Mouse (Mus musculus): ENCODE results near the gene Syt1. TPM values are rescaled to one million over a fixed set of nuclear protein-coding genes. Genes with fewer than 3 reads are reported as not detected.

Syt1 gene
- polyA plus RNA-seq (2016; fragmentation: Nextera tagmentation; extraction: Ambion mirVana), result 0.28 and 0.29 TPM in 2 replicates

DNA sequence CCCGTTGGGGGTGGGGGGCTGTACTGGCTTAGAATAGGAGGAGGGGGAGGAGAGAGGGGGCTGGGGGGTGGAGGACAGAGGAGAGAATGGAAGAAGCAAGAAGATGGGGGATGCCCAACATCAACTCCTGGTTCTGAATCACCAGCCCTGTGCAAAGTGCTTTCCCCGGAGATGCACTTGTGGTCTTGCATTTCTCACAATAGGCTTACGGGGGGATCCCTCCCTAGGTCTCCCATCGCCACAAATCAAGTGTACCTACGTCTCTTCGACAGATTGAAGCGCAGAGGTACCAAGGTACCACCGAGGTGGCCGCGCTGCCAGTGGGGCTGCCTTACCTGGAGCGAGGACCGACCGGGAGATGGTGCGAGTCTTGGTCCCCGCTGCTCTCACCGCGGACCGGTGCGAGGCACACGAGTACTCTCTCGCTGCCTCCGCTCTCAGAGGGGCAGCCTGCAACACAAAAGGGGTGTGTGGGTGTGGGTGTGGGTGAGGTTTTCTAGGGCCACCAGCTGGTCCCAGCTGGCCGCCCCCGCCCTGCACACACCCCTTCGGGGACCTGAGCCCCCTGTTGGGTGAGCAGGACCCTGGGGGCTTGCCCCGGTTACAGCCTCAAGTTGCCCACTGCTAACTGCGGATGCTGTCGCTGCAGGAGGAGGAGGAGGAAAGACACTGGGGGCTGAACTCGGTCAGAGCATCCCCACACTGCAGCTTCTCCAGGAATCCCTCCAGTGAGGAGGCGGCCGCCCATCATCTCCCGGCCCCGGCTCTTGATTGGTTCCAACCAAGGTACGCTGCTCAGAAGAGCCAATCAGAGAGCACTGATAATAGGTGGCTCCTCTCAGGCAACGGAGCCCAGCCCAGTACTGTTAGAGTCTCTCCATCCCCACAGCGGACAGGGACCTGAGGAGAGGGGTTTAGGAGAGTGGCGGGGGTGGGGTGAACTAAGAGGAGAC is at the start of gene Syt1:
TSS of gene Syt1 (minus strand) at position 742 of the 953 bp plus-strand sequence.
- H3K27ac ChIP-seq, result no peak within 1 kb of the TSS
- 3% methylated on average over 37 of the region's 37 CpGs for WGBS (ENCODE audit: insufficient replicate concordance)
- peak within 1 kb of the TSS; percentile 47 for H3K4me2 ChIP-seq
- H3K9me3 ChIP-seq (replicated peaks), result no peaks in the 10 kb centered on the region
- no peaks in the 10 kb centered on the region for H3K36me3 ChIP-seq
- H3K9ac ChIP-seq, result no peak within 1 kb of the TSS
- peak; percentile 57; the same call in 1 of the 2 replicates for ATAC-seq
- peak within 1 kb of the TSS; percentile 35 for H3K4me3 ChIP-seq
- peaks cover 28% of the 10 kb centered on the region for H3K27me3 ChIP-seq (replicated peaks)
- peaks cover 4% of the 10 kb centered on the region; the same call in 1 of the 2 replicates for H3K4me1 ChIP-seq

GRCm38 (mm10) chr10:109056500-109056899 is 45.7 kb upstream of the Syt1 start:
- no peaks in the 10 kb centered on the region for H3K36me3 ChIP-seq
- no peaks in the 10 kb centered on the region for H3K4me1 ChIP-seq
- ATAC-seq, result no peak
- 72% methylated on average over 6 of the region's 6 CpGs for WGBS (ENCODE audit: insufficient replicate concordance)
- H3K9me3 ChIP-seq (replicated peaks), result no peaks in the 10 kb centered on the region
- no peak overlapping the region for H3K9ac ChIP-seq
- H3K4me3 ChIP-seq, result no peak overlapping the region
- no peak overlapping the region for H3K27ac ChIP-seq
- no peak overlapping the region for H3K4me2 ChIP-seq
- H3K27me3 ChIP-seq (replicated peaks), result no peaks in the 10 kb centered on the region

DNA sequence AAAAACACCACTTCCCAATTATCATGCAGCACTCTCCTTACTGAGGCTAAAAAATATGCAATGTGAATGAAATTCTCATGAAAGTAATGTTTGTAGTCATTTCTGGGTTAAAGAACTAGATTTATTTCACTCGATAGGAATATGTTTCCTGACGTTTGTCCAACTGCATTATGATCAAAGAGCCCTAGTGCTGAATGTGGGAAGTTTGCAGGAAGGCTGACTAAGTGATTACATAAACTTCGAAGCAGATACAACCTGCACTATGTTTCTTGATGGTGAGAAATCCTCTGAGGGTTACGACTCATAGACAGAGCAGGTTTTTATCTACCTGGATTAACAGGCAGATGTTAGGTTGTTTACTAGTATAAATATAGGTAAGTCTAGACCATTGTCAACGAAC is 36.8 kb upstream of the Syt1 start:
- Histone ChIP-seq H3K4me1 (no peaks in the 10 kb centered on the region), H3K27ac (no peak overlapping the region), H3K4me2 (no peak overlapping the region), H3K4me3 (no peak overlapping the region), H3K9ac (no peak overlapping the region), H3K36me3 (no peaks in the 10 kb centered on the region), H3K27me3 (replicated peaks) (no peaks in the 10 kb centered on the region), H3K9me3 (replicated peaks) (no peaks in the 10 kb centered on the region)
- 60% methylated on average over 5 of the region's 5 CpGs for WGBS (ENCODE audit: insufficient replicate concordance)
- ATAC-seq, result no peak

- ATAC-seq, result no peak
- no peaks in the 10 kb centered on the region for H3K27me3 ChIP-seq (replicated peaks)
- H3K4me3 ChIP-seq, result no peak overlapping the region
- no peaks in the 10 kb centered on the region for H3K4me1 ChIP-seq
- 64% methylated on average over 2 of the region's 2 CpGs for WGBS (ENCODE audit: insufficient replicate concordance)
- H3K4me2 ChIP-seq, result no peak overlapping the region
- H3K9me3 ChIP-seq (replicated peaks), result no peaks in the 10 kb centered on the region
- no peaks in the 10 kb centered on the region for H3K36me3 ChIP-seq
- H3K9ac ChIP-seq, result no peak overlapping the region
- H3K27ac ChIP-seq, result no peak overlapping the region
Observed at GRCm38 (mm10) chr10:109046988-109047387, 36.2 kb upstream of the Syt1 start.

- H3K36me3 ChIP-seq, result no peaks in the 10 kb centered on the region
- peaks cover 4% of the 10 kb centered on the region; the same call in 1 of the 2 replicates for H3K4me1 ChIP-seq
- H3K27me3 ChIP-seq (replicated peaks), result peaks cover 28% of the 10 kb centered on the region
- no peak overlapping the region for H3K9ac ChIP-seq
- ATAC-seq, result no peak
- peak overlapping the region; percentile 35 for H3K4me3 ChIP-seq
- H3K4me2 ChIP-seq, result peak overlapping the region; percentile 47
- WGBS (ENCODE audit: insufficient replicate concordance), result 3% methylated on average over 29 of the region's 29 CpGs
- no peak overlapping the region for H3K27ac ChIP-seq
- H3K9me3 ChIP-seq (replicated peaks), result no peaks in the 10 kb centered on the region
Observed at GRCm38 (mm10) chr10:109011226-109012165, 714 bp upstream of the Syt1 start.

GRCm38 (mm10) chr10:109009831-109010230 is 951 bp downstream of the Syt1 start:
- peaks cover 4% of the 10 kb centered on the region; the same call in 1 of the 2 replicates for H3K4me1 ChIP-seq
- H3K27ac ChIP-seq, result no peak overlapping the region
- no peaks in the 10 kb centered on the region for H3K9me3 ChIP-seq (replicated peaks)
- no peak for ATAC-seq
- WGBS (ENCODE audit: insufficient replicate concordance), result 9% methylated on average over 1 of the region's 1 CpGs
- H3K4me2 ChIP-seq, result no peak overlapping the region
- no peak overlapping the region for H3K4me3 ChIP-seq
- no peaks in the 10 kb centered on the region for H3K36me3 ChIP-seq
- H3K27me3 ChIP-seq (replicated peaks), result peaks cover 28% of the 10 kb centered on the region
- H3K9ac ChIP-seq, result no peak overlapping the region

GRCm38 (mm10) chr10:109008456-109008855 is 2.3 kb downstream of the Syt1 start:
- Histone ChIP-seq H3K9ac (no peak overlapping the region), H3K36me3 (no peaks in the 10 kb centered on the region), H3K27me3 (replicated peaks) (peaks cover 28% of the 10 kb centered on the region), H3K4me3 (no peak overlapping the region), H3K9me3 (replicated peaks) (no peaks in the 10 kb centered on the region), H3K4me2 (no peak overlapping the region), H3K4me1 (peaks cover 4% of the 10 kb centered on the region; the same call in 1 of the 2 replicates), H3K27ac (no peak overlapping the region)
- ATAC-seq, result no peak
- 84% methylated on average over 13 of the region's 13 CpGs for WGBS (ENCODE audit: insufficient replicate concordance)

DNA sequence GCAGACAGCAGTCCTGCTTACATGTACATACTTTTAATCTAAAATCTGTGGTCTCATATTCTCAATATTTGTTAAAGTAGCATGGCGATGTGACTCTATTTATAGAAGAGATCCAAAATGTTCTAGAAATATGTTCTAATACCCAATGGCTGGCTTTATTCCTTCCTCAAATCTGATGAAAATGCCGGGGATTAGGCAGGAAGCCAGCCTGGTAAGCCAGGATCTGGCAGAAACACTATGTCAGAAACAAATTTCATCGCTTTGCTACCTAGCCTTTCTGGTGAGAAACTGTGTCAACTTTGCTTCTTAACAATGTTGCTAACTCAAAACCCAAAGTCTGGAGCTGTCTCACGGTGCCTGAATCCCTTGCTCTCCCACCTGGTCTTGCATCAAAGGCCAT is 7.3 kb downstream of the Syt1 start:
- no peak overlapping the region for H3K9ac ChIP-seq
- 0 out of 2 replicates have a peak, but pooled peaks cover under 1% of the 10 kb centered on the region for H3K9me3 ChIP-seq (replicated peaks)
- H3K36me3 ChIP-seq, result no peaks in the 10 kb centered on the region
- H3K4me2 ChIP-seq, result no peak overlapping the region
- ATAC-seq, result no peak
- H3K27me3 ChIP-seq (replicated peaks), result no peaks in the 10 kb centered on the region
- H3K27ac ChIP-seq, result no peak overlapping the region
- no peak overlapping the region for H3K4me3 ChIP-seq
- H3K4me1 ChIP-seq, result no peaks in the 10 kb centered on the region
- WGBS (ENCODE audit: insufficient replicate concordance), result 70% methylated on average over 4 of the region's 4 CpGs

- Histone ChIP-seq H3K4me3 (no peak overlapping the region), H3K9me3 (replicated peaks) (no peaks in the 10 kb centered on the region), H3K36me3 (no peaks in the 10 kb centered on the region), H3K27me3 (replicated peaks) (no peaks in the 10 kb centered on the region), H3K9ac (no peak overlapping the region), H3K4me1 (no peaks in the 10 kb centered on the region), H3K4me2 (no peak overlapping the region), H3K27ac (no peak overlapping the region)
- 79% methylated on average over 2 of the region's 2 CpGs for WGBS (ENCODE audit: insufficient replicate concordance)
- no peak for ATAC-seq
Observed at GRCm38 (mm10) chr10:108987250-108987649, 23.5 kb downstream of the Syt1 start.

GRCm38 (mm10) chr10:108979660-108980059 is 31.1 kb downstream of the Syt1 start:
- no peak for ATAC-seq
- Histone ChIP-seq H3K27me3 (replicated peaks) (no peaks in the 10 kb centered on the region), H3K4me2 (no peak overlapping the region), H3K4me3 (no peak overlapping the region), H3K36me3 (no peaks in the 10 kb centered on the region), H3K27ac (no peak overlapping the region), H3K4me1 (no peaks in the 10 kb centered on the region), H3K9ac (no peak overlapping the region), H3K9me3 (replicated peaks) (no peaks in the 10 kb centered on the region)
- 71% methylated on average over 6 of the region's 6 CpGs for WGBS (ENCODE audit: insufficient replicate concordance)

DNA sequence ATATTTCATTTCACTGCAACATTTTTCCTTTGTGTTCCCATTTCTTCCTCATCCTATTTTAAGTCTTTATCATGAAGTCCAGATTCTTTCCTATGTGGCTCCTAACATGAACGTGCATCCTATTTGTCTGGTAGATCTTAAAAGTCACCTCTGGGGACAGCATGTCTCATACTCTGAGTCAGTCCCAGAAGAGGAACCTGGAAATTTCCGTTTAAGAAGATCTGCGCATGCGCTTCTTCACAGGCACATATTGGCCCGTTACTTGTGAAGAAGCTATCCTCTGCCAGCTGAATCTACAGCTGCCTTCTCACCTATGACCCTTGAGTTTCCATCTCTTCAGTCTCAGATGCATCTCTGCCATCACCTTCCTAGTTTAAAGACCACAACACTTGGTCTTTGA is 55.8 kb downstream of the Syt1 start:
- H3K4me3 ChIP-seq, result no peak overlapping the region
- WGBS (ENCODE audit: insufficient replicate concordance), result 75% methylated on average over 5 of the region's 5 CpGs
- no peaks in the 10 kb centered on the region for H3K4me1 ChIP-seq
- H3K27me3 ChIP-seq (replicated peaks), result no peaks in the 10 kb centered on the region
- H3K27ac ChIP-seq, result no peak overlapping the region
- H3K4me2 ChIP-seq, result no peak overlapping the region
- H3K36me3 ChIP-seq, result no peaks in the 10 kb centered on the region
- no peaks in the 10 kb centered on the region for H3K9me3 ChIP-seq (replicated peaks)
- no peak overlapping the region for H3K9ac ChIP-seq
- ATAC-seq, result no peak

DNA sequence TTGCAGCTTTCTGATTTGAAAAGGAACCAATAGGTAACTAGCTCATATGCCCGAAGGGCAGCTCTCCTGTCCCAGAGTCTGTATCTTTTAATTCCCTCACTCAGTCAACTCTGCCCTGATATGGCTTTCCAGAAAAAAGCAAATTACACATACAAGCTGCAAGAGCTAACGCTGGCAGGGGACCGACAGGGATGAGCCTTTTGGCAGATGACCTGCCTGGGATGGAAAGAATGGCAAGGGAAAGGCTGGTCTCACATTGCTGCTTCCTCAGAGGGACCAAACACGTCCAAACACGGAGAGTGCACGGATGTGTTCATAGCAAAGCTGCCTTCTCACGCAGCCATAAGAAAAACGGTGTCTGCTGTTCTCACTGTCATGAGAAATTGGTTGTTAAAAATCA is 58.6 kb downstream of the Syt1 start:
- WGBS (ENCODE audit: insufficient replicate concordance), result 68% methylated on average over 8 of the region's 8 CpGs

More for the DNA sequence above, 58.6 kb downstream of the Syt1 start:
- ATAC-seq, result no peak
- no peaks in the 10 kb centered on the region for H3K4me1 ChIP-seq
- no peak overlapping the region for H3K4me2 ChIP-seq
- H3K36me3 ChIP-seq, result no peaks in the 10 kb centered on the region
- H3K9ac ChIP-seq, result no peak overlapping the region
- no peaks in the 10 kb centered on the region for H3K9me3 ChIP-seq (replicated peaks)
- H3K27ac ChIP-seq, result no peak overlapping the region
- no peaks in the 10 kb centered on the region for H3K27me3 ChIP-seq (replicated peaks)
- H3K4me3 ChIP-seq, result no peak overlapping the region

Measured in liver, embryonic 12.5 days (tissue).